Mouse (Mus musculus) lung, adult 2 months (tissue): ENCODE data around the gene Hcn1.

Experiments used
- CTCF ChIP-seq: fragments of 200-500 bp; IDR thresholded peaks from 2 replicates; pipeline ENCODE4 v1.5.1; 2011; ENCODE audit warnings: mild to moderate bottlenecking, low read length, control low read depth; ENCODE audit not compliant: insufficient read depth
- POLR2A ChIP-seq: fragments of 200-500 bp; IDR thresholded peaks from 2 replicates; pipeline ENCODE4 v1.6.1; 2011; ENCODE audit warnings: low read depth, mild to moderate bottlenecking, control low read depth, low read length, borderline replicate concordance; ENCODE audit errors: extremely low read depth

DNA sequence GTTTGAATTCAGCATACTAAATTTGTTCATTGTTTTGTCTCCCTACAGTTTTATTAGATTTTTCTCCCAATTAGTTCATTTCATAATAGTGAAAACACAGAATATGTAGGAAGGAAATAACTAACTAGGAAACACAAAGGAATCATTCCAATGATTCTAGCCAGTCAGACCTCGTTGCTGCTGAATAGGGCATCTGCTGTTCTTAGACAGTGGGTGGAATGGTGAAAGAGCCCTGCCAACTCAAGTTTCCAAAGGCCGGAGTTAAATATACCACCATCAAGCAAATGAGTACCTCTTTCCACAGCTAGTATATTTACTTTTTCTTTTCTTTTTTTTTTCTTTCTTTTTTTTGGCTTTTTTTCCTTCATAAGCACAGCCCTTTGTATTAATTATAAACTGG, 55.4 kb downstream of the Hcn1 start:
- TF ChIP-seq CTCF (no peak), POLR2A (no peak)
